Mouse (Mus musculus) kidney, postnatal 0 days (tissue): ENCODE results near the gene Batf. TPM values are rescaled to one million over a fixed set of nuclear protein-coding genes. Genes with fewer than 3 reads are reported as not detected.

Source experiments
- ATAC-seq: fragments of 200-750 bp; cut with Nextera tagmentation; replicated peaks from 2 replicates; pipeline ENCODE4 v1.8.0; 2017; ENCODE audit warnings: low read depth, moderate number of reproducible peaks, moderate TSS enrichment, moderate library complexity; ENCODE audit not compliant: low FRiP score
- DNase-seq: peaks from one replicate; pipeline ENCODE4 v3.0.0-alpha.2; 2016; ENCODE audit warnings: low spot score
- H3K27ac ChIP-seq: fragments of 300-500 bp; sonication (generic); 2 replicates; pipeline ENCODE4 v1.5.1; 2014; ENCODE audit warnings: mild to moderate bottlenecking
- H3K27me3 ChIP-seq: fragments of 300-500 bp; sonication (generic); 2 replicates; pipeline ENCODE4 v1.6.1; 2014; ENCODE audit warnings: low read length, mixed read lengths; ENCODE audit not compliant: insufficient read depth
- H3K36me3 ChIP-seq: fragments of 300-500 bp; sonication (generic); 2 replicates; pipeline ENCODE4 v1.6.1; 2014; ENCODE audit warnings: low read length, mixed read lengths; ENCODE audit not compliant: insufficient read depth
- H3K4me1 ChIP-seq: fragments of 300-500 bp; sonication (generic); replicated peaks from 2 replicates; pipeline ENCODE4 v1.6.1; 2014; ENCODE audit warnings: antibody characterized with exemption, low read length, mixed read lengths; ENCODE audit not compliant: insufficient read depth
- H3K4me2 ChIP-seq: fragments of 300-500 bp; sonication (generic); 2 replicates; pipeline ENCODE4 v1.6.1; 2014; ENCODE audit warnings: mild to moderate bottlenecking, low read length, moderate library complexity, mixed read lengths
- H3K4me3 ChIP-seq: fragments of 300-500 bp; sonication (generic); replicated peaks from 2 replicates; pipeline ENCODE4 v1.5.1; 2014; ENCODE audit warnings: low read depth, low read length
- H3K9ac ChIP-seq: fragments of 300-500 bp; sonication (generic); 2 replicates; pipeline ENCODE4 v1.6.1; 2014; ENCODE audit warnings: low read depth, low read length
- H3K9me3 ChIP-seq: fragments of 300-500 bp; sonication (generic); replicated peaks from 2 replicates; pipeline ENCODE4 v1.6.1; 2016; ENCODE audit warnings: low read length, inconsistent platforms, mixed read lengths
- CTCF ChIP-seq: IDR thresholded peaks from 2 replicates; pipeline ENCODE4 v1.5.1; 2016; ENCODE audit warnings: antibody characterized with exemption, low read depth, mild to moderate bottlenecking, moderate library complexity
- WGBS: fragments of 180-500 bp; shearing (Covaris S2); extraction: QIAGEN DNeasy Blood & Tissue Kit; methylation state at CpG from one replicate; pipeline ENCODE4 v1.1.7; 2014; 5-methylcytosine and 5-hydroxymethylcytosine counted together
- polyA plus RNA-seq: library from polyadenylated mRNA; unstranded; fragments of >200 nt; fragmentation: Nextera tagmentation; extraction: Ambion mirVana; gene quantifications from 2 replicates; pipeline ENCODE4 v1.2.1, GENCODE M21; 2015

Batf gene
- polyA plus RNA-seq, 1 experiment from 2014 or later: 4.0 TPM

DNA sequence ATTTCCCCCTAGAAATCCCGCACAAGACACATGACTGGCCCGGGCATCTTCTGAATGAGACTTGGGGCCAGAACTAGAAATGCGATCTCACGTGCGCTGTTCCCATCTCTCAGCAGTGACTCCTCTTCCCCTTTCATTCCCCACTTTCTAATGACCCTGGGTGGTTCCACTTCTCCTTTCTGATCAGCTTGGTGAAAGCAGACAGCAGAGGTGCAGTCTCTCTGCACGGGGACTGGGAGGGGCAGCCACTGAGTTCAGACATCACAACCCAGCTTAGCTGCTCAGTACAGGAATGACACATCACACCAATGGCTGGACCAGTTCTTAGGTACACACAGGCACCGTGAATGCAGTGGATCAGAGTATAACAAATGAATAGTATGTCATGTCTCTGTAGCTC lies 24.2 kb downstream of the Batf start:
- DNase-seq (no peak), ATAC-seq (no peak)
- Histone ChIP-seq H3K4me1 (0 out of 2 replicates have a peak, but pooled peaks cover 5% of the 10 kb centered on the region), H3K4me2 (no peak overlapping the region), H3K36me3 (no peaks in the 10 kb centered on the region), H3K9ac (no peak overlapping the region), H3K27ac (no peak overlapping the region), H3K9me3 (no peaks in the 10 kb centered on the region), H3K27me3 (no peaks in the 10 kb centered on the region), H3K4me3 (no peak overlapping the region)
- WGBS: 77% methylated on average over 7 of the region's 7 CpGs
- no peak for TF ChIP-seq CTCF

DNA sequence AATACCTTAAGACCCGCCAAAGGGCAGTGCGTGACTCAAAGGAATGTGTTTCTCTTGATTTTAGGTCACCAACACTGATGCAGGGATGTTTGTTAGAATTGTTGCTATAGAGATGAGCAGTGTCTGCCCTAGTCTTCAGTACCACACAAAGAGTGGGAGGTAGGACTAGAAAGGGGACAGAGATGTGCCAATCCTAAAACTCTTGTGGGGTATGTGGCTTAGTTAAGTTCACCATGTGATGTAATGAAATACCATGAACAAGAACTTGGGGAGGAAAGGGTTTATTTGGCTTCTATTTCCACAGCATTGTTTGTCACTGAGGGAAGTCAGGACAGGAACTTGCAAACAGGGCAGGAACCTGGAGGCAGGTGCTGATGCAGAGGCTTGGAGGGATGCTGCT lies 26.1 kb downstream of the Batf start:
- Histone ChIP-seq H3K9me3 (no peaks in the 10 kb centered on the region), H3K4me2 (no peak overlapping the region), H3K9ac (no peak overlapping the region), H3K27me3 (no peaks in the 10 kb centered on the region), H3K36me3 (no peaks in the 10 kb centered on the region), H3K4me1 (no peaks in the 10 kb centered on the region), H3K4me3 (no peak overlapping the region), H3K27ac (no peak overlapping the region)
- WGBS: 91% methylated on average over 2 of the region's 2 CpGs
- DNase-seq (no peak), ATAC-seq (no peak)
- no peak for TF ChIP-seq CTCF

DNA sequence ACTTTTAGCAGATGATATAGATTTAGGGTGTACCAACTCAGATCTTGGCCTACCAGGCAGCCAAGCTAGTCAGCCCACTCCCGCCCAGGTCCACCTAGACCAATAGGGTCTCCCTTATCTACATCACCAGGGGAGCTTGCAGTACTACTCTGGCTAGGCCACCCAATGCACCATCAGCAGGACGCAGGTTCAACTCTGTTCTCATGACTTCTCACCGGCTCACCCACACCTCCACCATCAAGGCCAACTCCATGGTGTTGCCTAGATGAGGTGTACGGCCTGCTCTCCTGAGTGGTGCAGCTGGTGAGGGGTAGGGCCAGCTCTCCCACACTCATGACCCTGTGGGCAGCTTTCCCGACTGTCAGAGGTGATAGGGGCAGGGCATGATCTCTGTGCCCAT lies 27.7 kb downstream of the Batf start:
- Histone ChIP-seq H3K4me2 (no peak overlapping the region), H3K9ac (no peak overlapping the region), H3K9me3 (no peaks in the 10 kb centered on the region), H3K36me3 (no peaks in the 10 kb centered on the region), H3K4me3 (no peak overlapping the region), H3K27ac (no peak overlapping the region), H3K4me1 (no peaks in the 10 kb centered on the region), H3K27me3 (no peaks in the 10 kb centered on the region)
- DNase-seq (no peak), ATAC-seq (no peak)
- 93% methylated on average over 5 of the region's 5 CpGs for WGBS
- no peak for TF ChIP-seq CTCF

DNA sequence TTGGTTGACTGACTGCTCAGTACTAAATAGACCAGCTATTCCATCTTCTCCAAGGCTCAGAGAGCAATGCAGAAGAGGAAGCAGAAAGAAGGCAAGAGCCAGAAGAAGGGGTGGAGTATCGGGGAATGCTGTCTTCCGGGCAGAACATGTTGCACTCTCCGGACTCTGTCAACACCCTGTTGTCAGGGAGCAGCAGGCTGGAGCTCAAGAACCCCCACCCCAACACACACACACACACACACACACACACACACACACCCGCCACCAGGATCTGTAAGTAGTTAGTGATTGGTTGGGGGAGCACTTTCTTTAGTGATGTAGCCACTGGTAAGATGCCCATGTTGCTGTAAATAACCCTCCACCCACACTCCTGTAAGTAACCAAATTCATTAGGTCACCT lies 38.8 kb downstream of the Batf start:
- no peaks in the 10 kb centered on the region for H3K9me3 ChIP-seq
- H3K4me2 ChIP-seq: no peak overlapping the region
- no peak for DNase-seq
- H3K36me3 ChIP-seq: no peaks in the 10 kb centered on the region
- H3K4me3 ChIP-seq: no peak overlapping the region
- no peak for ATAC-seq
- no peak for TF ChIP-seq CTCF
- 81% methylated on average over 4 of the region's 4 CpGs for WGBS
- no peaks in the 10 kb centered on the region for H3K27me3 ChIP-seq
- no peaks in the 10 kb centered on the region for H3K4me1 ChIP-seq
- no peak overlapping the region for H3K27ac ChIP-seq
- H3K9ac ChIP-seq: no peak overlapping the region

DNA sequence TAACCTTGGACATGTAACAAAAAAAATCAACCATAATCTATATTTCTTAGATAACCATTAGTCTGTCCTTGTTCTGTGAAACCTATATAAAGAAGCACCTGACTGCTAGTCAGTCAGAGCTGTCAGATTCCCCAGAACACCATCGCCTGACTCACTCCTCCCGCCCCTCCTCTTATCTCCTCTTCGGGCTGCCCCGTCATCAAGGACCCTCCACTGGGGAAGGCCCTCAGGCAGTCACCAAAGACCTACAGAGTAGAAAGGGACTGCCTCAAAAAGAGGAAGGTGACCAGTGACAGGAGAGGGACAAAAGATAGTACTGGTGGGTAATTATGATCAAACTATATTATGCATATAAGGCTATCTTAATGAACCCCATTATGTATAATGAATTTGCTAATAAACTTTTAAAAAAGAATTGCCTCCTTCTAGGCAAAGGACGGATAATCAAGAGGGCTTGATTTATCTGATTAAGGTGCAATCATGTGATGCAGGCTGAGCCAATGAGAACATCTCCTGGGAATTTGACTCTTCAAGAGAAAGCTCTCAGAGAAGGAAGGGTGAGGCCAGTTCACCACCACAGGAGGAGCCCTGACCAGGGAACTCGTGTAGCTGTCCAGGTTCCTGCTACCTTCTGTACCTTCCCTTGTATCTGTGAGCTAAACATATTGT lies 40.4 kb downstream of the Batf start:
- Histone ChIP-seq H3K27me3 (no peaks in the 10 kb centered on the region), H3K4me3 (no peak overlapping the region), H3K4me2 (no peak overlapping the region), H3K9ac (no peak overlapping the region), H3K36me3 (no peaks in the 10 kb centered on the region), H3K9me3 (no peaks in the 10 kb centered on the region), H3K27ac (no peak overlapping the region), H3K4me1 (no peaks in the 10 kb centered on the region)
- DNase-seq (no peak), ATAC-seq (no peak)
- WGBS: 59% methylated on average over 6 of the region's 6 CpGs
- no peak for TF ChIP-seq CTCF

DNA sequence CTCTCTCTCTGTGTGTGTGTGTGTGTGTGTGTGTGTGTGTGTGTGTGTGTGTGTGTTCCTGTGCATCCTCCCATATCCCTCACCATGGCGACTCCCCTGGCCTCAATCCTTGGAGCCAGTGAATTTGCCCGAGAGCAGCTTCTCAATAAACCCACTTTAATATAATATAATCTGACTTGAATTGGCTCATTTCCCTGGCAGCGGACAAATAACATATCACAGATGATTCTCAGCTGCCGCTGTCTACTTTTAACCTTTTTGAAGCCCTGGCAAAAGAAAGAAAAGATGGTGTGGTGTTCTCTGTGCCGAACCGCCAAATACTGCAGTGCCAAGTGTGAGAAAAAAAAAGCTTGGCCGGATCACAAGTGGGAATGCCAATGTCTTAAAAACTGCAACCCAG lies 41.7 kb downstream of the Batf start:
- no peak overlapping the region for H3K27ac ChIP-seq
- DNase-seq: no peak
- no peaks in the 10 kb centered on the region for H3K27me3 ChIP-seq
- no peaks in the 10 kb centered on the region for H3K9me3 ChIP-seq
- H3K36me3 ChIP-seq: no peaks in the 10 kb centered on the region
- no peak for ATAC-seq
- H3K4me3 ChIP-seq: no peak overlapping the region
- no peaks in the 10 kb centered on the region for H3K4me1 ChIP-seq
- H3K9ac ChIP-seq: no peak overlapping the region
- H3K4me2 ChIP-seq: no peak overlapping the region
- TF ChIP-seq CTCF: no peak
- 75% methylated on average over 7 of the region's 7 CpGs for WGBS
